Mouse (Mus musculus) heart, postnatal 0 days (tissue): ENCODE data around the gene Trit1. TPM values are rescaled to one million over a fixed set of nuclear protein-coding genes. Genes with fewer than 3 reads are reported as not detected.

Experiments used
- ATAC-seq: fragments of 200-750 bp; cut with Nextera tagmentation; 2 replicates; pipeline ENCODE4 v1.8.0; 2017; ENCODE audit warnings: low read depth, moderate number of reproducible peaks, moderate library complexity; ENCODE audit not compliant: insufficient read depth
- DNase-seq: peaks from one replicate; pipeline ENCODE4 v3.0.0-alpha.2; 2016; ENCODE audit warnings: low spot score
- H3K27ac ChIP-seq: fragments of 300-500 bp; sonication (generic); 2 replicates; pipeline ENCODE4 v1.5.1; 2014; ENCODE audit warnings: low read depth, mild to moderate bottlenecking
- H3K27me3 ChIP-seq: fragments of 300-500 bp; sonication (generic); 2 replicates; pipeline ENCODE4 v1.6.1; 2014; ENCODE audit warnings: low read length, mixed read lengths; ENCODE audit not compliant: control insufficient read depth, insufficient read depth
- H3K36me3 ChIP-seq: fragments of 300-500 bp; sonication (generic); replicated peaks from 2 replicates; pipeline ENCODE4 v1.6.1; 2014; ENCODE audit warnings: low read length, mixed read lengths; ENCODE audit not compliant: control insufficient read depth, insufficient read depth
- H3K4me1 ChIP-seq: fragments of 300-500 bp; sonication (generic); 2 replicates; pipeline ENCODE4 v1.6.1; 2014; ENCODE audit warnings: antibody characterized with exemption; ENCODE audit not compliant: control insufficient read depth, insufficient read depth
- H3K4me2 ChIP-seq: fragments of 300-500 bp; sonication (generic); 2 replicates; pipeline ENCODE4 v1.6.1; 2014; ENCODE audit warnings: low read depth, mild to moderate bottlenecking, low read length, moderate library complexity
- H3K4me3 ChIP-seq: fragments of 300-500 bp; sonication (generic); 2 replicates; pipeline ENCODE4 v1.5.1; 2014; ENCODE audit warnings: low read depth, low read length
- H3K9ac ChIP-seq: fragments of 300-500 bp; sonication (generic); replicated peaks from 2 replicates; pipeline ENCODE4 v1.6.1; 2014; ENCODE audit warnings: low read depth, low read length, mixed read lengths
- H3K9me3 ChIP-seq: fragments of 300-500 bp; sonication (generic); replicated peaks from 2 replicates; pipeline ENCODE4 v1.6.1; 2016; ENCODE audit warnings: low read length; ENCODE audit not compliant: control insufficient read depth
- CTCF ChIP-seq: IDR thresholded peaks from 2 replicates; pipeline ENCODE4 v1.5.1; 2016; ENCODE audit warnings: antibody characterized with exemption, control low read depth, low read depth
- EP300 ChIP-seq: IDR thresholded peaks from 2 replicates; pipeline ENCODE4 v1.6.1; 2016; ENCODE audit warnings: antibody characterized with exemption, low read depth
- WGBS: fragments of 180-500 bp; shearing (Covaris S2); extraction: QIAGEN DNeasy Blood & Tissue Kit; methylation state at CpG from one replicate; pipeline ENCODE4 v1.1.7; 2014; 5-methylcytosine and 5-hydroxymethylcytosine counted together
- polyA plus RNA-seq: library from polyadenylated mRNA; unstranded; fragments of >200 nt; fragmentation: Nextera tagmentation; extraction: Ambion mirVana; gene quantifications from 2 replicates; pipeline ENCODE4 v1.2.1, GENCODE M21; 2015
- total RNA-seq: library from RNA; depleted of rRNA; stranded (reverse); fragments of >200 nt; gene quantifications from 2 replicates; pipeline ENCODE4 v1.2.3, GENCODE M21; 2014; ENCODE audit warnings: low replicate concordance; rRNA removed

Gene Trit1
- total and polyA plus RNA-seq, 2 experiments from 2014 or later: 8.7 to 13.4 TPM

DNA sequence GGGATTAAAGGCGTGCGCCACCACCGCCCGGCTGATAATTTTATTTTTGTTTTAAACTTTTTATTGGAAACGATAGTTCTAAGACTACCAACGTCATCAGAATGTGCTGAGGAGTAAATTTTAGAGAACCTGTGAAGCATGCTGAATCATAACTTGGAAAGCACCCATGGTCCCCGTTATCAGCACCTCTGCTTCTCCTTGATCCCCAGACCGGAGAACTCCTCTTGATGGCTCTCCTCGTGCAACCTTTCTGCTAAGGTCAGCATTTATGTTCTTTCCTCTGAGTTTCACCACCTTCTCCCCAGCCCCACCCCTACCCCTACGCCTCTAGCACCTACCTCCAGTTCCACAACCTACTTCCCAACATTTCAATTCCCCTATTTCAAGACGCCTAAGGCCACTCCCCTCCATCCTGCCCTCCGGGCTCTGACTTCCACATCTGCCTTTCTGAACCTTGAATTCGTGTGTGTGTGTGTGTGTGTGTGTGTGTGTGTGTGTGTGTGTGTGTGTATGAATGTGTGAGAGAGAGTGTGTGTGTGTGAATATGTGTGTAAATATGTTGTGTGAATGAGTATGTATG is 67.0 kb downstream of the Trit1 start:
- TF ChIP-seq EP300 (no peak), CTCF (no peak)
- no peak overlapping the region for H3K4me2 ChIP-seq
- 56% methylated on average over 13 of the region's 13 CpGs for WGBS
- no peaks in the 10 kb centered on the region for H3K36me3 ChIP-seq
- DNase-seq: no peak
- no peak overlapping the region for H3K9ac ChIP-seq
- no peak for ATAC-seq
- no peak overlapping the region for H3K4me3 ChIP-seq
- H3K27ac ChIP-seq: no peak overlapping the region
- H3K4me1 ChIP-seq: no peaks in the 10 kb centered on the region
- H3K9me3 ChIP-seq: no peaks in the 10 kb centered on the region
- peaks cover 17% of the 10 kb centered on the region for H3K27me3 ChIP-seq

DNA sequence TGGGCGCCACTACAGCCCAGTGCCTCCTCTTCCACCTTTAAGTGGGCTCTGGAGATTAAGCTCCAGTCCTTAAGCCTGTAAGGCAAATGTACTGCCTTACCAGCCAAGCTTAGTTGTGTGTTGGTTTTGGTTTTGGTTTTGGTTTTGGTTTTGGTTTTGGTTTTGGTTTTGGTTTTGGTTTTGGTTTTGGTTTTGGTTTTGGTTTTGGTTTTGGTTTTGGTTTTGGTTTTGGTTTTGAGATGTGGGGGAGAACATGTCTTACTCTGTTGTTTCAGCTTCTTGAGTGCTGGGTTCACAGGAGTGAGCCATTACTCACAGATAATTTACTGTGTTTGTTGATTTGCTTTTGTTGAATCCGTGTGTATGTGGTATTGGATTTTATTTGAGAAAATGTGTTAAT is 68.9 kb downstream of the Trit1 start:
- no peak overlapping the region for H3K4me2 ChIP-seq
- 70% methylated on average over 2 of the region's 2 CpGs for WGBS
- H3K4me1 ChIP-seq: no peaks in the 10 kb centered on the region
- no peaks in the 10 kb centered on the region for H3K9me3 ChIP-seq
- no peak for TF ChIP-seq EP300
- no peak for TF ChIP-seq CTCF
- no peak for ATAC-seq
- H3K27ac ChIP-seq: no peak overlapping the region
- no peak for DNase-seq
- no peak overlapping the region for H3K4me3 ChIP-seq
- no peaks in the 10 kb centered on the region for H3K36me3 ChIP-seq
- H3K9ac ChIP-seq: no peak overlapping the region
- peaks cover 17% of the 10 kb centered on the region for H3K27me3 ChIP-seq

DNA sequence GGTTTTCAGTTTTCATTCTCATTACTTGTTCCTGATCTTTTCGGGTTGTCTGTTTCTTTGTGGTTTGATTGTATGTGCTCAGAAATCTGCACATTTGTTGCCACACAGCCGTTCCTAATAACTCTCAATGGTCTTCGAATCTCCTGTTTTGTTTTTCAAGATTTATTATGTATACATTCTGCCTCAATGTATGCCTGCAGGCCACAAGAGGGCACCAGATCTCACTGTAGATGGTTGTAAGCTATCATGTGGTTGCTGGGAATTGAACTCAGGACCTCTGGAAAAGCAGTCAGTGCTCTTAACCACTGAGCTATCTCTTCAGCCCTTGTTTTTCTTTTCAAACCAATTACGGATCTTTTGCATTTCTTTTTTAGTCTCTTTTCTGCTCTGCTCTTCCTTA is 70.0 kb downstream of the Trit1 start:
- Histone ChIP-seq H3K27ac (no peak overlapping the region), H3K4me3 (no peak overlapping the region), H3K9me3 (no peaks in the 10 kb centered on the region), H3K4me2 (no peak overlapping the region), H3K9ac (no peak overlapping the region), H3K27me3 (peaks cover 13% of the 10 kb centered on the region), H3K36me3 (no peaks in the 10 kb centered on the region), H3K4me1 (no peaks in the 10 kb centered on the region)
- TF ChIP-seq CTCF: no peak
- TF ChIP-seq EP300: no peak
- DNase-seq: no peak
- 85% methylated on average over 4 of the region's 4 CpGs for WGBS
- ATAC-seq: no peak

DNA sequence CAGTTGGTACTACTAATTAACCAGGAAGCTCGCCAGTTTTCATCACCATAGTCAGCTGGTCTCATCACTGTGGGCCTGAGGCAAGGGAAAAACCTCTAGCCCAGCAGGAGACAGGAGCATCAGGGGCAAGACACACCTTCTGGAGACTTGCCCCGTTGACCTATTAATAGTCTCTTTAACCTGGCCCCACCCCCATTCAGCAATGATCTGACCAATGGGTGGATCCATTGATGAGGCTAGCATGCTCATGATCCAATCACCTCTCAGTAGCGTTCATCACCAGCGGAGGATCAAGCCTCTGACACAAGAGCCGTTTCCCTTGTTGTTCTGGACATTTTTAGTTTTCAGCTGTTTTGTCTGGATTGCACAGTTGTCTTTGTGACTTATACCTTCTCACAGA is 76.2 kb downstream of the Trit1 start:
- DNase-seq (no peak), ATAC-seq (no peak)
- Histone ChIP-seq H3K27me3 (0 out of 2 replicates have a peak, but pooled peaks cover 9% of the 10 kb centered on the region), H3K9me3 (no peaks in the 10 kb centered on the region), H3K4me1 (no peaks in the 10 kb centered on the region), H3K4me3 (no peak overlapping the region), H3K9ac (no peak overlapping the region), H3K4me2 (no peak overlapping the region), H3K27ac (no peak overlapping the region), H3K36me3 (no peaks in the 10 kb centered on the region)
- 62% methylated on average over 5 of the region's 5 CpGs for WGBS
- TF ChIP-seq CTCF (no peak), EP300 (no peak)

DNA sequence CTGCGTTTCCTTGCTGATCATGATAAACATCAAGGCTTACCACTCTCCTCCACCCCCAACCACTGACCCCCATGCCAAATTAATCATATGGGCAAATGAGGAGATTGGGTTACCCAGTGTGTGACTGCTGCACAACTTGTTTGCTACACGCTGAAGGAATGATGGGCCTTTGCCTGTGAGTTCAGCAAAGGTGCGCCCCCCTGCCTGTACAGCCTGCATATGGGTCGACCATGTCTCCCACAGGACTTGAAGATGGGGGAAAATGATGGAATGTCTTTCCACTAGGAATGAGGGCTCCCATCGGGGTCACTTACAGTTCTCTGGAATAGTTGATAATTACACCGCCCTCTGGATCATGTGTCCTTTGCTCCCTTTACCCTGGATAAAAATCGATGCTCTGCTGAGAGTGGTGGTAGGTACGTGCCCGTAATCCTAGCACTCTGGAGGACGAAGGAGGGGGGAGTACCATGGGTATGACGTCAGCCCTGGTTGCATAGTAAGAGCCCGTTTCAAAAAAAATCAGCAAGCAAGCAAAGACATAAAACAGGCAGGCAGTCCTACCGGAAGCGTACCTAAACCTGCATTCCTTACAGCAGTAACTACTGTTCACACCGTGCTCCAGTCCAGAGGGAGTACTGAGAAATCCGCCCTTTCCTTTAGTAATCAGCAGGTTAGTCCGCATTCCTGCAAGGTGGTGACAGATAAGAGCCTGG is 76.8 kb downstream of the Trit1 start:
- DNase-seq: no peak
- ATAC-seq: peak; percentile 30
- 0 out of 2 replicates have a peak, but pooled peaks cover 9% of the 10 kb centered on the region for H3K27me3 ChIP-seq
- H3K4me1 ChIP-seq: no peaks in the 10 kb centered on the region
- no peak overlapping the region for H3K27ac ChIP-seq
- no peak overlapping the region for H3K4me3 ChIP-seq
- no peaks in the 10 kb centered on the region for H3K36me3 ChIP-seq
- 36% methylated on average over 17 of the region's 17 CpGs for WGBS
- TF ChIP-seq CTCF (no peak), EP300 (no peak)
- no peaks in the 10 kb centered on the region for H3K9me3 ChIP-seq
- peak overlapping the region; percentile 12; the same call in 1 of the 2 replicates for H3K4me2 ChIP-seq
- H3K9ac ChIP-seq: no peak overlapping the region

DNA sequence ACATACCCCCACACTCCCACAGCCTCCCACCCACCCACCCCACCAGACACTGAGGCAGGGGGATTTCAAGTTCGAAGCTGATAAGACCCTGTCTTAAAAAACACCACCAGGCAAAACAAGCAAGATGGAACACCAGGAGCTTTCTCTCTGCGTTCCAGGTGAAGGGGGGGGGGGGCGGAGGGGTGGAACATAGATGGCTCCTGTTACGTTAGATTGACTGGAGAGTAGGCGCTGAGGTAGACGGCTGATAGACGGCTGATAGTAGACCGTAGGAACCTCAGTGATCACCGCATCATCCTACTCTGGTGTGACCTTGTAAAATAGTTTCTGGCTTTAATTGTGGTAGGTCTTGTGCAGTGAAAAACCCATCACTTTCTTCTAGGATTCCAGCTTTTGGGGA is 77.5 kb downstream of the Trit1 start:
- 0 out of 2 replicates have a peak, but pooled peaks cover 9% of the 10 kb centered on the region for H3K27me3 ChIP-seq
- 33% methylated on average over 9 of the region's 9 CpGs for WGBS
- TF ChIP-seq CTCF (no peak), EP300 (no peak)
- ATAC-seq: no peak
- no peak for DNase-seq
- no peaks in the 10 kb centered on the region for H3K36me3 ChIP-seq
- H3K9me3 ChIP-seq: no peaks in the 10 kb centered on the region
- no peak overlapping the region for H3K9ac ChIP-seq
- H3K4me1 ChIP-seq: no peaks in the 10 kb centered on the region
- H3K4me2 ChIP-seq: no peak overlapping the region
- H3K4me3 ChIP-seq: no peak overlapping the region
- no peak overlapping the region for H3K27ac ChIP-seq

Other genes with a start within 250 kb of the Trit1 start
- 30.0 and 37.8 TPM in 2 replicates for gene Ppt1, start 180.4 kb upstream of the Trit1 start, total RNA-seq
- 42.9 and 45.2 TPM in 2 replicates for gene Ppt1, start 180.4 kb upstream of the Trit1 start, polyA plus RNA-seq
- 59.6 and 73.0 TPM in 2 replicates for gene Cap1, start 130.5 kb upstream of the Trit1 start, total RNA-seq
- 20.6 and 22.4 TPM in 2 replicates for gene Cap1, start 130.5 kb upstream of the Trit1 start, polyA plus RNA-seq
- gene Mfsd2a, start 55.4 kb upstream of the Trit1 start, total RNA-seq: not detected in 2 replicates
- gene Mfsd2a, start 55.4 kb upstream of the Trit1 start, polyA plus RNA-seq: 0.19 and 0.20 TPM in 2 replicates
- gene Mycl, start 20.9 kb upstream of the Trit1 start, total RNA-seq: 1.8 and 14.7 TPM in 2 replicates
- 0.12 and 0.44 TPM in 2 replicates for gene Mycl, start 20.9 kb upstream of the Trit1 start, polyA plus RNA-seq
- not detected in 2 replicates for gene Bmp8b, start 88.6 kb downstream of the Trit1 start, total RNA-seq
- gene Bmp8b, start 88.6 kb downstream of the Trit1 start, polyA plus RNA-seq: 0.05 and 0.10 TPM in 2 replicates
- gene Oxct2b, start 99.7 kb downstream of the Trit1 start, total RNA-seq: not detected in 2 replicates
- not detected in 2 replicates for gene Oxct2b, start 99.7 kb downstream of the Trit1 start, polyA plus RNA-seq
- 21.9 and 37.5 TPM in 2 replicates for gene Ppie, start 123.4 kb downstream of the Trit1 start, total RNA-seq
- 36.9 and 37.3 TPM in 2 replicates for gene Ppie, start 123.4 kb downstream of the Trit1 start, polyA plus RNA-seq
- gene Hpcal4, start 166.6 kb downstream of the Trit1 start, total RNA-seq: 0.57 and 1.5 TPM in 2 replicates
- 0.40 and 0.41 TPM in 2 replicates for gene Hpcal4, start 166.6 kb downstream of the Trit1 start, polyA plus RNA-seq
- gene Nt5c1a, start 184.9 kb downstream of the Trit1 start, total RNA-seq: 3.4 and 14.6 TPM in 2 replicates
- gene Nt5c1a, start 184.9 kb downstream of the Trit1 start, polyA plus RNA-seq: 1.7 and 2.4 TPM in 2 replicates
- 9.0 and 12.3 TPM in 2 replicates for gene Heyl, start 217.0 kb downstream of the Trit1 start, total RNA-seq
- gene Heyl, start 217.0 kb downstream of the Trit1 start, polyA plus RNA-seq: 8.9 and 9.0 TPM in 2 replicates
- gene Pabpc4, start 245.8 kb downstream of the Trit1 start, total RNA-seq: 350 and 355 TPM in 2 replicates
- gene Pabpc4, start 245.8 kb downstream of the Trit1 start, polyA plus RNA-seq: 54.6 and 55.3 TPM in 2 replicates